Comparison of ENCODE assay signal across 12 mouse cellular contexts in the genomic region with DNA sequence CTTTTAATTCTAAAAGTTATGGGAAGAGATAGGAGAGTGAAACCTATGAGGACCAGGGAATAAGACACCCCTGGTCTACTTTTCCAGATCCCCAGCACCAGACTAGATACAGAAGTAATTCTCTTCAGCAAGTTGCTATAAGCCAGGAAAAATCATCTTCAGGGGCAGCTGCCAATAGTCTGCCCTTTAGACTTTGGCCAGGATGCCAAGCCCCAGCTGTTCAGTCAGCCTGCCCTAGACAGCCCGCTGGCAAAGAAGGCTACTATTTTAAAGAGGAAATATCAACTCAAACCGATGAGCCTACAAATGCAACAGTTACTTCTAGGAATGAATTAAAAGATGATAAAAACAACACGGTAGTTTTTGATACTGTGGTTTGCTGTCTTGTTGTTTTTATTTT.
A peak's percentile ranks its signal among the peaks of the same experiment; 100 is the strongest.
DNase-seq lines count a peak whose midpoint lies in the region.
"Had no signal": no experiment of that assay in that cellular context is flagged by ENCODE, and none has a peak within 500 bp of the region (broad histone marks: within the 10 kb centered on the region; RNA-seq: fewer than 3 reads in every experiment).

No protein-coding gene starts in this region.

- DNase-seq in cerebellum, postnatal 25 days: peak; percentile 8 to 36
- DNase-seq in cerebellum, adult 18-20 months: no peak
- DNase-seq in kidney, adult 11 months: peak; percentile 53
- no peak for DNase-seq in kidney, postnatal 4 days
- peak; percentile 17 for DNase-seq in adipocyte (ENCODE audit: low spot score)
- peak; percentile 74 for DNase-seq in kidney, adult 9 months
- no peak for DNase-seq in adrenal gland, postnatal 25 days
- no peak for DNase-seq in layer of hippocampus, adult 18-20 months (ENCODE audit: low spot score in 2 of 2)
- DNase-seq: adrenal gland, postnatal 36 days; heart, adult 11 months; lung, postnatal 4 days; thymus, postnatal 14 days had no signal

Comparison
In these comparisons a context has a peak if more than half of its experiments do, and no peak if none do; other contexts are left out.
1. DNase-seq: peak in cerebellum, postnatal 25 days (2 of 2), kidney, adult 11 months (single experiment), adipocyte (single experiment) and kidney, adult 9 months (single experiment); none in cerebellum, adult 18-20 months (0 of 2), kidney, postnatal 4 days (0 of 2), adrenal gland, postnatal 25 days (single experiment) and layer of hippocampus, adult 18-20 months (0 of 2).